Mouse (Mus musculus): Measurements from ENCODE around the gene Abcc3.

DNA sequence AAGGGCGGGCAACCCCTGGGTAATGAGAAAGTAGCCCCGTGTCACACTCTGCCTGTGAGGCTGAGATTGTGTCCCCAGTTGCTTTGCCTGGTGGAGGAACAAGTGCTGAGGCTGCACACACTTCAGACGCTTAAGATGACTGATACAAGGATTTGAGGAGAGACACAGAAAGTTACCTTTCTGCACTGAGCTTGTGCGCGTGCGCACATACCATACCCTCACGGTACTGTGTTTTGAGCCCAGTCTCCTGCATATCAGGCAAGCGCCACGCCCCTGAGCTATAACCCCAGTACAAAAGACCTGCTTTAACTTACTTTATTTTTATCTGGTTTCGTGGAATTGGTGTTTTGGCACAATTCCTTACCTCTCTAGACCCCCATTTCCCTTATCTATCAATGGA lies 1.1 kb downstream of the Abcc3 start:
- no peak for TF ChIP-seq TCF3 (IDR thresholded peaks at IDR 0.05; ENCODE audit: insufficient read length, low read depth)
- no peak for TF ChIP-seq POLR2A (IDR thresholded peaks at IDR 0.05; ENCODE audit: insufficient read length, low read depth)
- TF ChIP-seq CEBPB (IDR thresholded peaks at IDR 0.05; ENCODE audit: insufficient read depth, poor library complexity, severe bottlenecking), result no peak
- no peak for TF ChIP-seq POLR2AphosphoS2 (IDR thresholded peaks at IDR 0.05; ENCODE audit: insufficient read length, low read depth)
- TF ChIP-seq USF1 (IDR thresholded peaks at IDR 0.05; ENCODE audit: low read depth), result no peak
- no peak for TF ChIP-seq MAX (IDR thresholded peaks at IDR 0.05; ENCODE audit: low read depth)
- TF ChIP-seq TCF12 (IDR thresholded peaks at IDR 0.05; ENCODE audit: insufficient read depth, poor library complexity, severe bottlenecking), result no peak
- no peak for TF ChIP-seq MYOD1 (IDR thresholded peaks at IDR 0.05; ENCODE audit: control insufficient read depth in 1 of 3, insufficient read length in 2 of 3, low read depth in 2 of 3)
- no peak for TF ChIP-seq REST (IDR thresholded peaks at IDR 0.05; ENCODE audit: insufficient read depth, insufficient read length)
- no peak for TF ChIP-seq MYOG (IDR thresholded peaks at IDR 0.05; ENCODE audit: control insufficient read depth in 1 of 3, insufficient read depth in 1 of 3, insufficient read length in 2 of 3, low read depth in 2 of 3)
- no peak for TF ChIP-seq E2F4 (IDR thresholded peaks at IDR 0.05; ENCODE audit: insufficient read depth)
